Mouse (Mus musculus) ES-Bruce4 (cell line): Measurements from ENCODE around the gene Prkcq. TPM values are rescaled to one million over a fixed set of nuclear protein-coding genes. Genes with fewer than 3 reads are reported as not detected.
"Not testable (repeated sequence)": the region's sequence is repeated elsewhere in the genome, so short reads cannot be mapped to it uniquely, and the experiment has no call there.

ENCODE experiments used
- H3K27ac ChIP-seq: 2 replicates; pipeline ENCODE4 v1.5.1; 2012; ENCODE audit warnings: low read length, inconsistent platforms; ENCODE audit not compliant: insufficient read depth
- H3K27me3 ChIP-seq: 2 replicates; pipeline ENCODE4 v1.6.1; 2012; ENCODE audit warnings: mild to moderate bottlenecking, low read length, inconsistent platforms; ENCODE audit not compliant: control insufficient read depth, poor library complexity, insufficient read depth, severe bottlenecking
- H3K36me3 ChIP-seq: 2 replicates; pipeline ENCODE4 v1.6.1; 2012; ENCODE audit warnings: inconsistent platforms, mild to moderate bottlenecking, low read length, moderate library complexity; ENCODE audit not compliant: control insufficient read depth, poor library complexity, insufficient read depth, severe bottlenecking
- H3K4me1 ChIP-seq: one replicate; pipeline ENCODE4 v1.8.1; 2011; ENCODE audit warnings: low read length; ENCODE audit not compliant: control insufficient read depth, insufficient read depth
- H3K4me3 ChIP-seq: 2 replicates; pipeline ENCODE4 v1.5.1; 2011; ENCODE audit warnings: low read depth, mild to moderate bottlenecking, low read length
- H3K9ac ChIP-seq: 2 replicates; pipeline ENCODE4 v1.6.1; 2012; ENCODE audit warnings: low read depth, mild to moderate bottlenecking, inconsistent platforms; ENCODE audit not compliant: poor library complexity, severe bottlenecking
- H3K9me3 ChIP-seq: replicated peaks from 2 replicates; pipeline ENCODE4 v1.6.1; 2012; ENCODE audit warnings: mild to moderate bottlenecking, low read length, inconsistent platforms; ENCODE audit not compliant: control insufficient read depth, poor library complexity, insufficient read depth, severe bottlenecking
- CTCF ChIP-seq: IDR thresholded peaks from one replicate; pipeline ENCODE4 v1.8.1; 2011; ENCODE audit warnings: low read depth, low read length
- EP300 ChIP-seq: IDR thresholded peaks from 2 replicates; pipeline ENCODE4 v1.6.1; 2011; ENCODE audit warnings: low read depth, low read length; ENCODE audit not compliant: insufficient read depth
- POLR2A ChIP-seq: IDR thresholded peaks from one replicate; pipeline ENCODE4 v1.8.1; 2011; ENCODE audit warnings: low read length; ENCODE audit not compliant: insufficient read depth
- polyA plus RNA-seq: library from polyadenylated mRNA; stranded (reverse); fragments of >200 nt; gene quantifications from 2 replicates; pipeline ENCODE4 v1.2.4, GENCODE M21; 2011; ENCODE audit warnings: low read depth; ENCODE audit not compliant: missing spikeins, insufficient read depth, insufficient read length

Prkcq gene
- polyA plus RNA-seq, 1 experiment: not detected

DNA sequence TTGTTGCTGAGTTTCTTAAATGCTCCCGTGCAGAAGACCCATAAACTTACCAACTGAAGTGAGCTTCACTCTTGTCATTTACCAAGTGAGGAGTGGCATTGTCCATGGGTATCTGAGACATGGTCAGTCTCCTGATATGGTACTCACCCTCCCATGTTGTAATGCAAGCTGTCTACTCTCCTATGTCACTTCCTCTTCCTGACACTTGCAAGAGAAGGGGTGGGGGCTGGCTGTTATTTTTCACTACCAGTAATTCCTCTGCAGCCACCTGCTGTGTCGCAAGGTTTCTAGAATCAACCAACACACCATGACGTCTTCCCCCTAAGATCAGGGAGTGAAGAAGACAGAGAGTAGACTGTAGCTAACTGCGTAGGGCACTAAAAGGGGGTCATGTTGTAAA, 160.6 kb downstream of the Prkcq start:
- no peaks in the 10 kb centered on the region for H3K9me3 ChIP-seq
- TF ChIP-seq CTCF (no peak), POLR2A (no peak), EP300 (no peak)
- H3K4me1 ChIP-seq: no peaks in the 10 kb centered on the region

GRCm38 (mm10) chr2:11333301-11334017, 161.6 kb downstream of the Prkcq start:
- H3K27ac ChIP-seq: no peak overlapping the region
- no peaks in the 10 kb centered on the region for H3K36me3 ChIP-seq
- no peaks in the 10 kb centered on the region; the same call in 1 of the 2 replicates for H3K27me3 ChIP-seq
- no peak overlapping the region for H3K4me3 ChIP-seq
- TF ChIP-seq CTCF (no peak), POLR2A (no peak), EP300 (no peak)
- H3K9ac ChIP-seq: no peak overlapping the region
- H3K9me3 ChIP-seq: no peaks in the 10 kb centered on the region
- no peaks in the 10 kb centered on the region for H3K4me1 ChIP-seq

More for the DNA sequence above, 160.6 kb downstream of the Prkcq start:
- Histone ChIP-seq H3K4me3 (no peak overlapping the region), H3K27me3 (no peaks in the 10 kb centered on the region; the same call in 1 of the 2 replicates), H3K27ac (no peak overlapping the region), H3K9ac (no peak overlapping the region), H3K36me3 (no peaks in the 10 kb centered on the region)

DNA sequence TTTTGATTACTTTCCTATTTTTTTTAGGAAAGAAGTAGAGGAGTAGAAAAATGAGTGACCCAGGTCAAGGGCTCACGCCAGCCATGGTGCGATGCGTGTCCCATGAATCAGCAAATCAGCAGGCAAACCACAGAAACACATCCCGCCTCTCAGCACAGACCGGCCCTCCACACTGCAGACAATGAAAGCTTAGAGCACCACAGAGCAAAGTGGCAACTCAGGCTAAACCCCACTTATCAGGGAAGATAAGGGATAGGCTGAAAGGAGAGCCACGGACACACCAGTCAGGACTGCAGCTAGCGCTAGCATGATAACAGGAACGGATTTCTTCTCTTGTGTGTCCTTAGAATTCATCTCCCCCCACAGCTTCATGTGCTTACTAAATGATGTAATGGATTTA, 164.4 kb downstream of the Prkcq start:
- Histone ChIP-seq H3K27ac (no peak overlapping the region), H3K9ac (no peak overlapping the region), H3K27me3 (no peaks in the 10 kb centered on the region; the same call in 1 of the 2 replicates), H3K9me3 (no peaks in the 10 kb centered on the region), H3K4me1 (no peaks in the 10 kb centered on the region), H3K4me3 (no peak overlapping the region), H3K36me3 (no peaks in the 10 kb centered on the region)
- no peak for TF ChIP-seq CTCF
- TF ChIP-seq EP300: no peak
- TF ChIP-seq POLR2A: no peak

DNA sequence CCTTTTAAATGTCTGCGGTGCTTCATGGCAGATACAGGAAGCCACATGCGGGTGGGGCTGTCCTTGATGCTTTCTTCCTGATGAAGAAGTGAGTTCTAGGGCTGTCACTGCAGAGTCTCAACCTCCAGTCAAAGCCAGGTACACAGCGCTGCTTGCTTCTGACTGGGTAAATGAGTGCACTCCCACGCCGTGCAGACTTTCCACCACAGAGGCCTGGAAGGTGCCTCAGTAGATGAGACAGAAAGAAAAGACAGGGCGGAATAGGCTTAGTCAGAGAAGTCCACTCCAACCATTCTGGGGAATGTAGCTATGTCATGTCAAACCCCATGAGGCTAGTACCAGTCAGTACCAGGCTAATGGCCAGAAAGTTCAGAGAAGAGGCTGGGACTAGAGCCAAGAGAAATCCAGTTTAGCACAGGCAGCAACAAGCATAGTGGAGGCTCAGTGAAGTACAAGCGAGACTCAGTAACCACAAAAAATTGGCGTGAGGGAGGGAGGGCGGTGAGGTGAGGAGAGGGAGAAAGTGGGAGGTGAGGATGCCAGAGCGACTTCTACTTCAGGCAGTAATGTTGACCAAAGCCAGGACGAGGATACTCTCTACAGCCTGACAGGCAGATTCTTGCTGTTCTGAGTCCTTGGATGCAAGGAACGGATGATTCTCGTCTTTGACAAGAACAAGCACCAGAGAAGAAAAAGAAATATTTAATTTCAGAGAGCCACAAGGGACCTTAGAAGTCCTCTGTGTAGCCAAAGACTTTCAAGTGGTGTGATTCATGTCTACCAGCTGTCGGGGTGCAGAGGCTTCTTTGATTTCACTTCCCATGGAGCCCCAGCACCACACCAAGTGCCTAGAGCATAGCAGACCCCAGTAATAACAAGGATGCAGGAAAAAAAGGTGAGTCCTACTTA, 167.3 kb downstream of the Prkcq start:
- Histone ChIP-seq H3K4me3 (no peak overlapping the region), H3K9me3 (no peaks in the 10 kb centered on the region), H3K27me3 (no peaks in the 10 kb centered on the region), H3K36me3 (no peaks in the 10 kb centered on the region), H3K4me1 (no peaks in the 10 kb centered on the region), H3K9ac (no peak overlapping the region), H3K27ac (no peak overlapping the region)
- no peak for TF ChIP-seq POLR2A
- TF ChIP-seq CTCF: no peak

- Histone ChIP-seq H3K9ac (no peak overlapping the region), H3K27me3 (no peaks in the 10 kb centered on the region), H3K9me3 (no peaks in the 10 kb centered on the region), H3K4me1 (no peaks in the 10 kb centered on the region), H3K4me3 (no peak overlapping the region), H3K36me3 (no peaks in the 10 kb centered on the region), H3K27ac (no peak overlapping the region)
- TF ChIP-seq EP300 (no peak), POLR2A (no peak), CTCF (no peak)
Measured at GRCm38 (mm10) chr2:11344691-11345090, 172.8 kb downstream of the Prkcq start.

DNA sequence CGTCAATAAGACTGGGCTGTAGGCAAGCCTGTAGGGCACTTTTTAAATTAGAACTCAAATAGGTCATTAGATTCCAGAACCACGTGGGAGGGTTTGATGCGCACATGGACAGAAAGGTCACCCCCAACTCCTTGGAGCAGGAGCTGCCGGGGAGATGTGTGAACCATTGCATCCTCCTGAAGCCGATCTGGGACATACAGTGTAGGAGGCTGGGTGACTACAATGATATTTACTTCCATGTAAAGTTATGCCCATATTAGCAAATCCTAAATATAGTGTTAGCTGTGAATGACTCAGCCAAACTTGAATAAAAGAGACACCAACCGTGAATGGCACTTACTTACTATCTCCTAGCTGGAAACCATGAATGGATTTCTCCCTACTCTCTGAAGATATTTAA, 174.5 kb downstream of the Prkcq start:
- not testable (repeated sequence) for H3K36me3 ChIP-seq, H3K4me3 ChIP-seq, H3K4me1 ChIP-seq, H3K9me3 ChIP-seq, H3K9ac ChIP-seq, H3K27me3 ChIP-seq, H3K27ac ChIP-seq
